Mouse (Mus musculus) ES-Bruce4 (cell line): Measurements from ENCODE around the gene Fam118b.

Experiments
- CTCF ChIP-seq: IDR thresholded peaks from one replicate; pipeline ENCODE4 v1.8.1; 2011; ENCODE audit warnings: low read depth, low read length
- POLR2A ChIP-seq: IDR thresholded peaks from one replicate; pipeline ENCODE4 v1.8.1; 2011; ENCODE audit warnings: low read length; ENCODE audit not compliant: insufficient read depth

GRCm38 (mm10) chr9:35247405-35247804 is 20.2 kb downstream of the Fam118b start:
- TF ChIP-seq CTCF, result no peak
- no peak for TF ChIP-seq POLR2A
